Mouse (Mus musculus) bone marrow macrophage, adult 2 months (primary cell): ENCODE data around the gene Shisa8. TPM values are rescaled to one million over a fixed set of nuclear protein-coding genes. Genes with fewer than 3 reads are reported as not detected.

Source experiments
- H3K27ac ChIP-seq: 2 replicates; pipeline ENCODE4 v1.5.1; 2012; ENCODE audit warnings: low read depth, low read length; ENCODE audit not compliant: insufficient read depth
- H3K4me1 ChIP-seq: 2 replicates; pipeline ENCODE4 v1.6.1; 2012; ENCODE audit warnings: low read length; ENCODE audit not compliant: control insufficient read depth, insufficient read depth
- H3K4me3 ChIP-seq: 2 replicates; pipeline ENCODE4 v1.5.1; 2012; ENCODE audit warnings: mild to moderate bottlenecking, low read length, moderate library complexity; ENCODE audit not compliant: insufficient read depth
- CTCF ChIP-seq: IDR thresholded peaks from 2 replicates; pipeline ENCODE4 v1.5.1; 2012; ENCODE audit warnings: low read depth, mild to moderate bottlenecking, low read length, moderate library complexity
- POLR2A ChIP-seq: IDR thresholded peaks from 2 replicates; pipeline ENCODE4 v1.6.1; 2012; ENCODE audit warnings: mild to moderate bottlenecking, low read depth, low read length, borderline replicate concordance
- polyA plus RNA-seq: library from polyadenylated mRNA; stranded (reverse); fragments of >200 nt; gene quantifications from 2 replicates; pipeline ENCODE4 v1.2.4, GENCODE M21; 2012; ENCODE audit not compliant: missing spikeins, insufficient read depth, insufficient read length

Shisa8 gene
- polyA plus RNA-seq, 1 experiment: not detected

DNA sequence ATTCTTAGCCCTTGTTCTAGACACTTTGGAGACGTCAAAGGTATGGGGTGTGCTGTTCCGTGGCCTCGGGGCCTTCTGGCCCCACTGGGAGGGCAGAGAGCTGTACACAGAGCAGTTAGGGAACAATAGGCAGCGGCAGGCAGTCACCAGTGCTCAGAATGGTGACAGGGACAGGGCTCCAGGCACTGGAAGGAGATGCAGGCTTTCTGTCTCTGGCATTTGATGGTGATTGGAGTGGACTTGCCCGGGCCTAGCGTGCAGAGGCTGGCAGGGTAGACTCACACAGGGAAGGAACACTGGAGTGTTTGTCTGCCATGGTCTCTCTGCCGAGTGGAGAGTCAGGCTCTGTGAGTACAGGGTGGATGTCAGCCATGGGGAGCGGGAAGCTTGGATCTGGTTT, 20.0 kb downstream of the Shisa8 start:
- TF ChIP-seq CTCF: no peak
- no peak for TF ChIP-seq POLR2A
- Histone ChIP-seq H3K4me3 (no peak overlapping the region), H3K27ac (no peak overlapping the region), H3K4me1 (no peaks in the 10 kb centered on the region)

DNA sequence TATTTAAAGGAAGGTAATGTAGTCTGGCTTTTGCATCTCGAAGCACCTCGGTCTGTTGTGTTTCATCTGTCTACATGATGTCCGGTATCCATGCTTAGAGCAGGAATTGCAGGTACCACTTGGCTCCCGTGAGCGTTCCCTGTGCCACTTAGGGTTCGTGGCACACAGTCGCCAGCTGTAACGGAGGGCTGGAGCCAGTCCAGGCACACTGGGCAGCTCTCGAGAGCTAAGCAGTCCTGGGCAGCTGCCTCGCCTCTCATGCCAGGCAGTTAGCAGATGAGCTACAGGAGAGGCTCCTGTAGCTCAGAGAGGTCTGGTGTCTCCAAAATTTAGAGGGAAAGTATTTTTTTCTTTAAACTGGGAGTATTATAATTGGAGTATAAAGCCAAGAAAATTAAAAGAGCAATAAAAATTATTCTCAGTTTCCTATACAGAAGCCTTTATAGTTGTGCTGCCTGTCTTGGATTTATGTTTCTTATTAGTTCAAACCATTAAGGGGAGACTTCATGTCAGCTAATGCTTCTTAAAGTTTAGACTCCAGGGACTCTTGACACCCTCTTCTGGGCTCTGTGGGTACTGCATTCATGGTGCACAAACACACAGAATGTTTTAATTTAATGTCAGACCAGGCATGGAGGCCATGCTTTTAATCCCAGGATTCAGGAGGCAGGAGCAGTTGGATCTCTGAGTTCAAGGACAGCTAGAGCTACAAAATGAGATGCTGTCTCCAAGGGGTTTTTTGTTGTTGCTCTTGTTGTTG, 24.0 kb downstream of the Shisa8 start:
- Histone ChIP-seq H3K4me3 (no peak overlapping the region), H3K27ac (no peak overlapping the region), H3K4me1 (no peaks in the 10 kb centered on the region)
- TF ChIP-seq CTCF: no peak
- TF ChIP-seq POLR2A: no peak

DNA sequence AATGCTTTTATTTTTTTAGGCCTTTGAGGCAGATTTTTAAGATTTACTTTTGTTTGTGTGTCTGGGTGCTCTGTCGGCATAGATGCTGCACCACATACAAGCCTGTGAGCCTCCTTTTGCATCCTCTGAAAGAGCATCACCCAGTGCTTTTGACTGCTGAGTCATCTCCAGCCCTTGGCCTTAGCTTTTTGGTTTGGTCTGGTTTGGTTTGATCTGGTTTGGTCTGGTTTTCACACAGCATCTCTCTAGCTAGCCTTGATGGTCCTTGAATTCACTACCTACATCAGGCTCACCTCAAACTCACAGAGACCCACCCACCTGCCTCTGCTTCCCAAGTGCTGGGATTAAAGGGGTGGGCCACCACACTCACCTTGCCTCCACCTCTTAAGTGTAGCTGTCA, 24.7 kb downstream of the Shisa8 start:
- TF ChIP-seq CTCF (no peak), POLR2A (no peak)
- Histone ChIP-seq H3K27ac (no peak overlapping the region), H3K4me1 (no peaks in the 10 kb centered on the region), H3K4me3 (no peak overlapping the region)

DNA sequence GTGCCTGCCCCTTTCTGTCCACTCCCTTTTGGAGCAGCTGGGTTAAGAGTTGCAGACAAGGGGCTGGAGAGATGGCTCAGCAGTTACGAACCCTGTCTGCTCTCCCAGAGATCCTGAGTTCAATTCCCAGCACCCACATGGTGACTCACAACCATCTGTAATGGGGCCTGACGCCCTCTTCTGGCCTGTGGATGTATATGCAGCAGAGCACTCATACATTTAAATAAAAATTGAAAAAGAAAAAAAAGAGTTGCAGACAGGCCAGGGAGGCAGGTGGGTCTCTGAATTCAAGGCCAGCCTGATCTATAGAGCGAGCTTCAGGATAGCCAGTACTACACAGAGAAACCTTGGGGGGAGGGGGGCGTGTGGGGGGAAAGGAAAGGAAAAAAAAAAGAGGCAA, 25.2 kb downstream of the Shisa8 start:
- no peak for TF ChIP-seq CTCF
- no peak for TF ChIP-seq POLR2A

DNA sequence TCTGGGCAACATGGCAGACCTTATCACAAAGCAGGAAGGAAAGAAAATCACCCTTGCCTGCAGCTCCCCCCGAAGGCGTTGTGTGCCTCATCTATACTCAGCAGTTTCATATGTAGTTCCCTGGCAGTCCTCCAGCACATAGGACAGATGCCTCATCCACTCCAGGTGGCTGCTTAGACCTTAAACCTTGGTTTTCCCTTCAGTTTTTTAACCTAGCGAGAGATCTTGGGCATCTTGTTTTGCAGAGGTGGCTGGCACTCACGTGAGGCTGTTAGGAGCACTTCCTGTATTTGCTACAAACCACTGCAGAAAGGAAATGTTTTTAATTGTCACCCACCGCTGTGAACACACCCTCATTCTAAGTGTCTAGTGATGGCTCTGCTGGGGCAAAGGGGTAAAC, 25.7 kb downstream of the Shisa8 start:
- TF ChIP-seq POLR2A: no peak
- Histone ChIP-seq H3K4me1 (no peaks in the 10 kb centered on the region), H3K4me3 (no peak overlapping the region), H3K27ac (no peak overlapping the region)

More for the DNA sequence above, 25.2 kb downstream of the Shisa8 start:
- Histone ChIP-seq H3K4me1 (no peaks in the 10 kb centered on the region), H3K27ac (no peak overlapping the region), H3K4me3 (no peak overlapping the region)

DNA sequence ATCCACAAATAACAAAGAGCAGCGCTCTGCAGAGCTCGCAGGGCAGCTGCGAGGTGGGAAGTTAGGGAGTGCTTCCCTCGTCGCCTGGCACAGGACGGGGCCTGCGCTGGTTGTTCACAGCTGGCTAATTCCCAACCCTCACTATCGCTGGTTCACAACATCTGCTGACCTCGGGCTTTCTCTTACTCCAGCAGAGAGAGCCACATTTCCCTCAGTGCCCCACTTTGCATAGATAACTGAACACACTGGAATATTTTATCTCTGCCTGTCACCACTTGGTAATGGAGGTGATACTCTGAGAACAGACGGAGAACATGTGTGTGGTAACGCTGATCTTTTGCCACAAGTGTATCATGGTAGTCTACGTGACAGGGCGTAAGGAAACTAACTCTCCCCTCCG, 26.5 kb downstream of the Shisa8 start:
- no peaks in the 10 kb centered on the region for H3K4me1 ChIP-seq
- TF ChIP-seq CTCF (no peak), POLR2A (no peak)
- no peak overlapping the region for H3K27ac ChIP-seq
- no peak overlapping the region for H3K4me3 ChIP-seq

DNA sequence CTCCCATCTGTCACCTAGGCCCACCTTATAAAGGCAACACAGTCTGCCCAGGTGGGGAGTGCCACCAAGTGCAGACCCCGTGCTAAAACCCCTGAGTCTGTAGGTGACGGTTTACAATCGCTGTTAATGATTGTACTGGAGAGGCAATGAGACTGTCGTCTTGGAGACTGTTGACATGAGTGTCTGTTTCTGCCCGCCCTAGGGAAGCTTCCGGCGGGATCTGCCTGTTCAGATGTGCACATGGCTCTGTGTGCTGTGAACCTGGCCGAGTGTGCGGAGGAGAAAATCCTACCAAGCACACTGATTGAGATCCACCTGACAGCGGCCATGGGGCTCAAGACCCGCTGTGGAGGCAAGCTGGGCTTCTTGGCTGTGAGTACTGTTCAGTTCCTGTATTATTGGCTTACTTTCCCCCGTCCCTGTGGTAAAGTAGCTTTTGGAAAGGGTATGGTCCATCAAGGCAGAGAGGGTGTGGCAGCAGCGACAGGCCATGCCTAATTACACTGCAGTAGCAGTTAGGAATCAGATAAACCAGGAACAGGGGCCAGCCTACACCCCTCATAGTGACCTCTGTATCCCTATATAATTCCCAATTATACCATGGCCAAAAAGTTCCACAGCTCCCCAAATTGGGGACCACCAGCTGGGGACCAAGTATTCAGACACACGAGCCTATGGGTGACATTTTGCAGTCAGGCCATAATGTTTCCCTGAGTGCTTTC, 27.4 kb downstream of the Shisa8 start:
- H3K27ac ChIP-seq: no peak overlapping the region
- H3K4me3 ChIP-seq: no peak overlapping the region
- no peaks in the 10 kb centered on the region for H3K4me1 ChIP-seq
- TF ChIP-seq POLR2A: no peak
- TF ChIP-seq CTCF: no peak

DNA sequence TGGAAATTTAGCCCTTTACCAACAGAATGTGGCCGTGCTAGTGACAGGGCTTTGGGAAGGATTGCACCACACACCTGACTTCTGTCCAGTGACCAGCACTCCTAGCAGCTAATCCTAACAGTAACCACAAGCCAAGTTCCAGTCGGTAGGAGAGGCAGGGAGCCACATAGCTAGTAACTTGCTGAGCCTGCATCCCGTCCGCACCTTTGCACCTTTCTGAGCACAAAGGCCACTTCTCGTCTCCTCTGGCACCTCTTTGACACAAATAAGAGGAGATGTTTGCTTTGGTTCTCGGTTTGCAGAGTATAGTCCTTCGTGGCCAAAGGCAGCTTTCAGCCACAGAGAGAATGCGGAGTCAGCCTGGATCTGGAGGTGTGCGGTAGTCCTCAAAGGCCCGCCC, 28.0 kb downstream of the Shisa8 start:
- H3K27ac ChIP-seq: no peak overlapping the region
- no peaks in the 10 kb centered on the region for H3K4me1 ChIP-seq
- H3K4me3 ChIP-seq: no peak overlapping the region
- TF ChIP-seq POLR2A: no peak
- TF ChIP-seq CTCF: no peak

DNA sequence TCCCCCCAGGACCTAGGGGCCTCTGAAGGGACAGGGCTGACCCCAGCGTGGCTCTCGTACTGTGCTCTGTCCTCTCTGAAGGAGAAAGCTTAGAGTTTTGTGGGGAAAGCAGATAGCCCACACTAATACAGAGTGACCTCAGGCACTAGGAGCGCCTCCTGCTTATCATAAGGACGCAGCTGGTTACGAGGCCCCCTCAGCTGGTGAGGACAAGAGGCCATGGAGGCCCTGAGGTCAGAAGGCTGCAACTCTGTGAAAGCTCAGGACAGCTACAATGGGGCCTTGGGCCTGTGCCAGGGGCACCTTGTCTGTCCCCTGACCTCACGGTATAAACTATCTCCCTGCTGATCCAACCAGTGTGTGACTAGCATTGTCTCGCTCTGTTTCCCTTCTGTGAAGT, 28.4 kb downstream of the Shisa8 start:
- H3K4me1 ChIP-seq: no peaks in the 10 kb centered on the region
- no peak overlapping the region for H3K4me3 ChIP-seq
- no peak overlapping the region for H3K27ac ChIP-seq
- TF ChIP-seq CTCF (no peak), POLR2A (no peak)

DNA sequence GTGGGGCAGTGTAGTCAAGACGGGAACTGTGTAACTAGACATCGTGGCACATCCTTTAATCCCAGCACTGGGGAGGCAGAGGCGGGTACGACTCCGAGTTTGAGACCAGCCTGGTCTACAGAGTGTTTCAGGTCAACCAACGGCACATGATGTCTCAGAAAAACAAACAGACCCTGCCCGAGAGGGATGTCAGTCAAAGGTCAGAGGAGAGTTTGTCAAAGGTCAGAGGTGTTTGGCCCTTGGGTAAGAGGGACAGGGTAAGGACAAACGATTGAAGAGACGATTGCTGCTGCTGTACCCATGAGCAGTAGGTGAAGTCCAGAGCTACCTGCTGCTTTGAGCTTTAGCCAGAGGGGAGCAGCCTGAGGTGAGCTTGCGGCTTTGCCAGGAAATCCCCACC, 29.0 kb downstream of the Shisa8 start:
- Histone ChIP-seq H3K4me1 (no peaks in the 10 kb centered on the region), H3K4me3 (no peak overlapping the region), H3K27ac (no peak overlapping the region)
- no peak for TF ChIP-seq POLR2A
- no peak for TF ChIP-seq CTCF
